Mouse (Mus musculus) kidney, postnatal 10 days (tissue): ENCODE results near the gene Bicra.

Experiments used
- DNase-seq: peaks from one replicate; pipeline ENCODE4 v3.0.0; 2021; ENCODE audit warnings: mixed read lengths

The Bicra gene

DNA sequence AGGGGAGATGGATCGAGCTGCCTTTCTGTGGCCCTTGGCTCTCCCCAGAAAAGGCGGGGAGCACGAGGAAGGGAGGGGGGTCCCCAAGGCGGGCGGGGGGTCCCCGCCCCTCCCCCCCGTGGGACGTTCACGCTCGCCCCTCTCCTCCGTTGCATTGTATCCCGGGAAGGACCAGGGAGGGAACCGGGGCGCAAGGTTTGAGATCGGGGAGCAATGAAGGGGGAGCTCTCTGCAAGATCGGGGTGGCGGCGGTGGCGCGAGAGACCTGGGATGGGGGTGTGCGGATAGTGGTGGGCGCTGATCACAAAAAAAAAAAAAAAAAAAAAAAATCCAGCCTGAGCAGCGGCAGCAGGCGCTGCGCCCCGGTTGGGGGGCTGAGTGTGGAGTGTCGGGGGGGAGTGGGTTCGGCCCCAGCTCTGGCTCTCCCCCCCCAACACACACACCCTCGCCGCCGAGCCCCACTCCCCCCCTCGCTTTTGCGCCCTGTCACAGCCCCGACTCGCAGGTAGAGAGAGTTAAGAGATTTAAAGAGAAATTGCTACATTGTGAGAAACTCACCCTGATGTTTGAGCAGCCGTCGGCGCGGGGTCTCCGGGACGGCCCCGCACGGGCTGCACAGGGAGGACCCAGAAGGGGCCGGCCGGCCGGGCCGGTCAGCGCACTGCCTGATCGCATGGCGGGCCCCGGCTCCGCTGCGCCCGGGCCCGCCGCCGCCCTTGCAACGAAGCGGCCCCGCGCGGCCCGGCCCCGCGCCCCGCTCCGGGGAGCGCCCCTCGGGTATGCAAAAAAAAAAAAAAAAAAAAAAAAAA, at the start of gene Bicra:
Bicra (minus strand) TSS at position 584 of the 809 bp plus-strand sequence.
- peak; percentile 94 for DNase-seq

DNA sequence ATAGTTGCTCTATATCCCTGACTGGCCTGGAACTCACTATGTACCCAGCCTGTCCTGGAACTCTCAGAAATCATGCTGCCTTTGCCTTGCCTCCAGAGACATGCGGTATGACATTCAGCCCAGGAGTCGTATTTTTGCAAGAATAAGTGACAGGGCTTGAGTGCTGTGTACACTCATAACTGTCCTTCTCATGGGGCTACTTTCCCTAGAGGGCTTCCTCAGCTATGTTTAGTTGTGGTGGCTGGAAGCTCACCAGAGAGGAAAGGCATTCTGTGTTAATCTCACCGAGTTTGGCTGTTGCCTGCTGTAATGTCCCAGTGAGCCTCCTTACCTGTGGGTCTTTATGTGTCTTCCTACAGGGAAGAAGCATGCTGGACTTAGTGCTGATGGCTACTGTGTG, 46.9 kb upstream of the Bicra start:
- no peak for DNase-seq

DNA sequence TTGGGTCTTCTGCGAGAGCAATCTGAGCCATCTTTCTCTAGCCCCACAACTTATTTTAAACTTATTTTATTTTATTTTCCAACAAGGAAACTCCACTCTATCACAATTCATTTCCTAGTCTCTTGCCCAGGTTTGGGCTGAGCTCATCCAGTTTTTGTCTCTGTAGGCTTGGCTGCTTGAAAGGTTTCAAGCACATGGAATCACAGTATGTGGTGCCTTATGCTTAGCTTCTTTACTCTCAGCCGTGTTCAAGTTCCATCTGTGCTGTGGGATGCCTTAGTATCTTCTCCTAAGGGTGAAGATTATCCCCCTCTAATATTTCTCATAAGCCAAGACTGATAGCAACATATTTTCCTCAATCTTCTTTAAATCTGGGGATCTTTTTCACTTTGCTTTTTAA, 39.9 kb upstream of the Bicra start:
- DNase-seq: no peak

DNA sequence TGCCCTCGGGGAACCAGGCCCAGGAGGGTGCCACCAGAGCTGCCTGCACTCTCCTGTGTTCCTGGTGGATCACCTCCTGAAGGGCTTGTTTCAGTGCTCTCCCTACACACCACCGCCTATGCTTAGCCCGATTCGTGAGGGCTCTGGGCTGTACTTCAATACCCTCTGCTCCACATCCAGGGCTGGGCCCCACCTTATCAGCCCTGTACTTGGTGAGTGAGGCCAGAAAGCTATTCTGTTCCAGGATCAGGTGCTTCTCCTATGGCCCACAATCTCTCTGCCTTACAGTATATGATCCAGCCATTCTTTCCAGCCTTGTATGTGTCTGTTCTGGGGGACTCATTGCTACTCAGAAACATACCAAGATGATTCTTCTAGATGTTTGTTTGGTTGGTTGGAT, 35.6 kb upstream of the Bicra start:
- DNase-seq: no peak

DNA sequence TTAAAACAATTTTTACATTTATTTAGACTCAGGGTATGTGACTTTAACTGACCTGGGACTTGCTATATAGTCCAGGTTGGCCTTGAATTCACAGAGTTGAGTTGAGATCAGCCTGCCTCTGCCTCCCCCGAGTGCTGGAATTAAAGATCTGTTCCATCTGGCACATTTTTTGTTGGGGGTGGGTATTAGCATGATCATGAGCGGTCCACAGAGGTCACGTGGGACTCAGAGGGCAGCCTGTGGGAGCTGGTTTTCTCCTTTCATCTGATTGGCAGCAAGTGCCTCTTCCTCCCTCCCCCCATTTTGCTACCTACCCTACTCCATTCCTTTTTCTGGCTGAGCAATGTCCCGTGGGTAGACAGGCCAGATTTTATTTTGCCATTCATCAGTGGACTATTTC, 32.9 kb upstream of the Bicra start:
- DNase-seq: no peak

DNA sequence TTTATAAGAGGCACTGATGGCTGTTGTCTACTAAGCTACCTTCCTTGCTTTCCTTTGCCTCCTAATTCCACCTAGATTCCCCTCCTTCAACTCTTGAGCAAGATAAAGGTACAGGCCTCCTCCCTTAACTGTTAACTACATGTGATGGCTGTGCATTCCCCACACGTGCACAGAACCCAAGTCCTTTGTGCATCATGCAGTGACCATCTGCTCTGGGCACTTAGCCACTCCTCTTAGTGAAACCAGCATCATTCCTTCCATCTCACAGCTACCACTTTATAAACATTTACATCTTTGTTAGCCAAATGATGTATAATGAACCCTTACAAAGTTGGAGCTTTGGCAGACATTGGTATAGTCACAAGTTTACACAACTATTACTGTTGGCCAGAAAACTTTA, 32.2 kb upstream of the Bicra start:
- no peak for DNase-seq

DNA sequence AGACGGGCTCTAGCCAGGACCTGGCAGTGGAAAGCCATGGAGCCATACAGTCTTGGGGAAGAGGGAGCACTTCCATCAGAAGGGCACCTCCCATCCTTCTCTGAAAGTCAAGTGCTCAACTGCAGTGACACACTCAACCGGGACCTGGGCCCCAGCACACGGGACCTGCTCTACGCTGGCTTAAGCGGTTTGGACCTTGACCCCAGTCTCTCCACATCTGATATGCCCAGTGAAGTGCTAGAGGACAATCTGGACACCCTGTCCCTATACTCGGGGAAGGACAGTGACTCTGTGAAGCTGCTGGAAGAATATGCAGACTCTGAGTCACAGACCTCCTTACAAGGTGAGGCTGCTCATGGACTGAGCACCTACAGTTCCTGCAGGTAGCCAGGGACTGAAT, 24.2 kb upstream of the Bicra start:
- no peak for DNase-seq

DNA sequence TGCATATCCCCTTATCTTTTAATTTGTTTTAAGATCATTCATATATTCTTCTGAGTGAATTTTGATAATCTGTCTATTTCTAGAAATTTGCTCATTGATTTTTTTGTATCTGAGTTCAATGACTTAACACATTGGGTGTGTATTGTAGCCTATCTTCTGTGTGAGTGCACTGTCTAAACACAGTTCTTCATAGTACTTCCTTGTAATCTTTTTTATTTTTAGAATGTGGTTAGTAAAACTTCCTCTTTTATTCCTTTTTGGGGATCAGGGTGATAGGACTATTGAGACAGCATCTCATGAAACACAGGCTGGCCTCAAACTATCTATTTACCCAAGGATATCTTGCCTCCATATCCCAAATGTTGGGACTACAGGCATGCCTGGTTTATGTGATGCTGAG, 23.1 kb upstream of the Bicra start:
- DNase-seq: no peak

DNA sequence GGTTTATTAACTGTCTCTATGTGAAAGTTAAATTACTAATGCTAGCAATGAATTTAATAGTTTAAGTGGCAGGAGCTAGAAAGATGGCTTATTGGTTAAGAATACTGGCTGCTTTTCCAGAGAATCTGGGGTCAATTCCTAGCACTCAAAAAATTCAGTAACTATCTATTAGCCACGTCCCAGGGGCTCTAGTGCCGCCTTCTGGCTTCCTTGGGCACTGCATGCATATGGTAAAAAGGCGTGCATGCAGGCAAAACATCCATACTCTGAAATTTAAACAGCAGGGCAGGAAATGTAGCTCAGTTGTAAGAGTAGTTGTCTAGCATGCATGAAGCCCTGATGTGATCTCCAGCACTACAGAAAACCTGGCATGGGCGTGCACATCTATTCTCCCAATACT, 15.8 kb upstream of the Bicra start:
- DNase-seq: no peak

DNA sequence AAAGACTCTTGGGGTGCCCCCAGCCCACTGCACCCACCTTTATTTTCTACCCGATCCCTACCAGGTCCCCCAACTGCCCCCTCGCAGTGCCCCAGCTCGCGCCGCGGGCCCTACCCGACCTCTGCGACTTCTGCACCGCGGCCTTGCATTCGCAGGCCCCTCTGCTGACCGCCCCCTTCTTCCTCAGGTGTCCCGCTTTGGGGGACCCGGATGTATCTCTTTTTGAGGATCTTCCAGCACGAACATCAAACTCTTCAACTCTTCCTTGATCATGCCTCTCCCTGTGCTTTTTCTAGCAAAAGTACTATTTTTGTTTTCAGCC, 14.3 kb upstream of the Bicra start:
- no peak for DNase-seq

DNA sequence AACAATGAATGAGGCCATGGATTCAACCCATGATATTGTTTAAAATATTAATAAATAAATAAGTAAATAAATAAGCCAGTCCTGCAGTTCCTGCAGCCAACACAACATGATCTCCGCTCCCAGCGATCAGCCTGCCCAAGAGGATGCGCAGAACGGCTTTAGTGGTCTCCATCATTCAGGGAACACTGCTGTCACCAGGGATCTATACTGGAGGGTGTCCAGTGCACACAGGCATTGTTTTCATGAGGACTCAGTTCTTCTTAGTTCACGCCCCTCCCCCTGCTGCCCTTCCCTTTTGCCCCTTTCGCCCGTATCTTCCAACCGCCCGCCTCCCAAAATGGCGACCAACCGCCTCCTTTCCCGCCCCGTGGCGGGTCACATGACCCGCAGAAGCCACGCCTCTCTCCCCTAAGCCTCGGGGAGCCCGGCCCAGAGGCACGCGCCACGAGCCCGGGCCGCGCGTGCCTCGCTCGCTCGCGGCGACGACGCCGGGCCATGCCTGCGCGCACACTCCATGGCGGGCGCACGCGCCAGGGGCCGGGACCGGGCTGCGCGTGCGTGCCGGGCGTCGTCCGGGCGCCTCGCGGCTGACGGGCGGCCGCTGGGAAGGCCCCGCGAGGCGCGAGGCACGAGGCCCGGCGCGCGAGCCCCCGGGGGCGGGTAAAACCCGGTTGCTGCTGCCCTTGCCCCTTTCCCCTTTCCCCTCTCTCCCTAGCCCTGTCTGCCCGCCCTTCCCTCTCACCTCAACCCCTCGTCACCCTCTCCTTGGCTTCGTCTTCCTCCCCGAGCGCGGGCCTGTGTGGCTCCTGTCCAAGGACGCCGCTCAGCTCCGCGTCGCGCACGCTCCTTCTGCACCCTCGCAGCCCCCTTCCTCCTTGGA, 13.7 kb upstream of the Bicra start, which contains the start of gene Zfp541:
Zfp541 (plus strand) TSS at position 596 of the 880 bp plus-strand sequence.
- DNase-seq: no peak

DNA sequence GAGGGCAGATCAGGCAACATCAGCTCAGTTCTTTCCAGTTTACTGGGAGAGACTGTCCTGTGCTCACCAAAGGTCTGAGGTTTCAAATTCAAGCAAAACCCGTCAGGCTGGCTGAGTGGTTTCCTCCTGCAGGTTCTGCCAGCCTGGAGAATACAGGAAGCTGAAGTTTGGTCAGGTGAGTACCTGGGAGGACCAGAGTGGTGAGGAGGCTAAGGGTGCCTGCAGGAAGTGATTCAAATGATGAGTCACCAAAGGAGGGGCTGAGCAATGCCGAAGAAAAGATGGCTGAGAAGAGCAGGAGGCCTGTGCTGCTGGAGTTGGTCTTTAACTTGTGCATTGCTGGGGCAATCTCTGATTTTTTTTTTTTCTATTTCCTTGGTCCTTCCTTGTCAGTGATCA, 9.4 kb upstream of the Bicra start:
- DNase-seq: no peak

DNA sequence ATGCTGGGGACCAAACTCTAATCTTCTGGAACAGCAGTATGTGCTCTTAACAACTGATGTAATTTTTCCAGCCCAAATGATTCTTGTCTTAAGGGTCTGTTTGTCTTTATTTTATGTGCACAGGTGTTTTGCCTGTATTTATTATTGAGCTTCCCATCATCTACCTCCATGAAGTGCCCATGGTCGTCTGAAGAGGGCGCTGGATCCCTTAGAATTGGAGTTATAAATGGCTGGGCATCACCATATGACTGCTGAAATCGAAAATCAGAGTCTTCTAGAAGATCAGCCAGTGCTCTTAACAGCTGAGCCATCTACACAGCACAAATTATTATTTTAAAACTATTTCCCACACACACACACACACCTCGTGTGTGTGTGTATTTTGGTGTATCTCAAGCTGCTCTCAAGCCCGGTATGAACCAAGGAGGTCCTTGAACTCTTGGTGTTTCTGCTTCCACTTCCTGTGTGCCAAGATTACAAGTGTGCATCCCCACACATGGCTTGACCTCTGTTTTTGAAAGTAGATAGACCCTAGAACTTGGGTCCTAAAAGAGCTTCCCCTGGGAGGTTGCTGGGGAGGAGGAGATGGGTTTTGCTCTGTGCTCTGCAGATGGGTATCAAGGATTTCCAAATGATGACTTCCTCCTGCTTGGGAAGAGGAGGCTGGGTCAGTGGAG, 8.9 kb upstream of the Bicra start:
- no peak for DNase-seq

DNA sequence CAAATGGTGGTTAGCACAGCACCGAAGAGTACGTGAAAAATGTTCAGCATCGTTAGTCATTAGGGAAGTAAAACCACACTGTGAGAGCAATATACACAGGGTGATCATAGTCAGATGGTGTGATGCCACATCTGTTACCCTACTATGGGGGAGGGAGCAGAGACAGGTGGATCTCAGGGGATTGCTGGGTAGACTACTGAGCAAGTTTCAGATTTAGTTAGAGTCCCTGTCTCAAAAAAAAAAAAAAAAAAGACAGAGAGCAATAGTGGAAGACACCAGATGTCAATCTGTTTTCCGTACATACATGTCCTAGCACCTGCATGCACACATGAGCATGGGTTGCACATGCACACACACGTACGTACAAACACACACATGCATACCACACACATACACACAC, 7.9 kb upstream of the Bicra start:
- no peak for DNase-seq

DNA sequence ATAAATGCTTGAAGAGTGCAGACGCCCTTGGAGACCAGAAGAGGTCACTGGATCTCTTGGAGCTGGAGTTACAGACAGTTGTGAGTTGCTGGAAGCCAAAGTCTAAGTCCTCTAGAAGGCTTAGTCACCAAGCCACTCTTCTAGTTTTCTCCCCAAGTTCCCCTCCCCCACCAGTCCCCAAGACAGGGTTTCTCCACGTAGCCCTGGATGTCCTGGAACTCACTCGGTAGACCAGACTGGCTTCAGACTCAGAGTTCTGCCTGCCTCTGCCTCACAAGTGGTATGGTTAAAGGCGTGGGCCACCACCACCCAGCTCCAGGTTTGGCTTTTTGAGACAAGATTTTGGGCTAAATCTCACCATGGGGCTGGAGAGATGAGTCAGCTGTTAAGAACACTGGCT, 7.2 kb upstream of the Bicra start:
- DNase-seq: no peak

DNA sequence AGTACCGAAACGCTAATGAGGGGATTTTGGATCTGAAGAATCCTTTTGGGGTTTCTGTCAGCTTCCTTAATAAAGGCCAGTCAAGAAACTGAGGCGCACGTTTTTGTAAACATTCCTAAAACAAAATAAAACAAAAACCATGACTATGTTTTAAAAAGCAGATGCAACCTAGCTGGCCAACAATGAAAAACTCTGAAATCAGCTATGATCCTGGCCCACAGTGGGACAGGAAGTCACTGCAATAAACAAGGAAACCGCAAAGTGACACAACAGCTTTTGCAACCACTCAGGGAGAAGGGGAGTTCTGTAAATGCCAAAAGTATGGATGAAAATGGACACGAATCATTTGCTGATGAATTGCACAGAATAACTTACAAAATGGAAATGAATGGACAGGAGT, 5.4 kb upstream of the Bicra start:
- DNase-seq: no peak

DNA sequence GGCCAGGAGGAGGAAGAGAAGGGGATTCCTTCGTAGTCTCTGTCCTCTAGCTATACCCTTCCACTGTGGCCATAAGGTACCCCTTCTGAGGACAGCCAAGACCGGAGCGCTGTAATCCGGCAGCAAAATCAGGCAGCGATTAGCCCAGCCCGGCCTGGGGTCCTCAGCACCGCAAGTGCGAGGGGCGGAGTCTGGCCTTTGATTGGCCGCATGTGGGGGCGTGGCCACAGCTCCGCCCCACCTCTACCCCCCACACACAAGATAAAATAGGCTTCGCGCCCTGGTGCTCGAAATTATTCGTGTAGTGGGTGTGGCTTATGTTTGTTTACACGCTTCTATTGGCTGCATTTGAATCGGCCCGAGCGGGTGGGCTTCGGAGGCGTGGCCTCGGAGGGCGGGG, 5.0 kb upstream of the Bicra start:
- peak; percentile 98 for DNase-seq

DNA sequence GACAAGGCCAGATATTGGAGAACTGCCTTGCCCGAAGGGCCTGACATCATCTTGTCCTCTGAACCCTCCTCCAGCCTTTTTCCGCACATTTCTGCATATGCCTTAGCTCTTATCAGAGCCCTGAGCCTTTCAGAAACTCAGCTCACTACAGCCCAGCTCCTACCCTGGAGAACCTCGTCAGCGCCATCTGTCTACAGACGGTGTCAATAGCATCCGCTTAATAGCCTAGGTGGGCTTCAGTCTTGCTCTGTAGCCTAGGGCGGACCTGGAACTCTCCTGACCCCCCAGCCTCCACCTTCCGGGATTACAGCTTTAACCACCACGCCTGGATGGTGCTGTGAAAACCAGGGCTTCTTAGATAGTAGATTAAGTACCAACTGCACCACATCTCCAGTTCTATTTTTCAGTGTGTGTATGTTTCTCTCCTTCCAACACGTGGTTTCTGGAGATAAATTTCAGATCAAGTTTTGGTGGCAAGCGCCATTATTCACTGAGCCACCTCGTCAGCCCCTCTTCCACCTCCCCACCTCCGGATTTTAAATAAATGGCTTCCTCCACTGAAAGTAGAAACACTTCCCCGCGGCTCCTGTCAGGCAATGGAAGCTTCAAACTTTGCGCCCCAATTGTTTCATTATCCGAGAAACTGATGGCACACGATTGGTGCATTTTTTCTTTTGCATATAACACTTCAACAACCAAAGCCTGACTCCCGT, 4.3 kb upstream of the Bicra start:
- peak; percentile 88 for DNase-seq

DNA sequence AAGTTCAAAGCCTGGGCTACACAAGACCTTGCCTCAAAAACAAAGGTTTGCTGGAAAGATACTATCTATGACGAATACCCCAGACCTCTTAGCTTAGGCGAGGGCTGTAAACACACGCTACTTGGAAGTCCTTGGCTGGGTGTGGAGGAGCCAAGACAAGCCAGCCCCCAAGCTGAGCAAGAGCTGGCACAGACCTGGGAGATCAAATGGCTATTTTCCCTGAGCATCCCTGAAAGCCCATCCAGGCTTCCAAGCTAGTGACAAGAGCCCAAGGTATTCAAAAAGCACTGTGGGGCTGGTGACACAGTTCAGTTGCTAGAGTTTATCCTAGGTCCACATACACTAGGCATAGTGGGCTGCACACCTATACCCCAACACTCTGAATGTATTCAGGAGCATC, 2.9 kb upstream of the Bicra start:
- DNase-seq: no peak

DNA sequence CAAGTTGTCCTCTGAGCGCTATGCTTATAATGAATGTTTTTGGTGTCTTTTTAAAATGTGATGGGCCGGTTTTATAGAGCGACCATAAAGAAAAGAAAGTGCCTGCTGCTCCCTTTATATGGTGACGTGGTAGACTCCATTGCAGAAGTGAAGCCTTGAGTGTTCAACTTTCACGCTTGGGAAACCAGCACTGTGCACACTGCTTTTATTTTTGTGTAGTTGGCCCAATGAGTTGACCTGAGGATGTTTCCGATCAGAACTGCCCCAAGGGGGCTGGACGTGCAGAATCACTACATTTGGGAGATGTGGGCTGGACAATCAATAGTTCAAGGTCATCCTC, 1.8 kb upstream of the Bicra start:
- DNase-seq: no peak

DNA sequence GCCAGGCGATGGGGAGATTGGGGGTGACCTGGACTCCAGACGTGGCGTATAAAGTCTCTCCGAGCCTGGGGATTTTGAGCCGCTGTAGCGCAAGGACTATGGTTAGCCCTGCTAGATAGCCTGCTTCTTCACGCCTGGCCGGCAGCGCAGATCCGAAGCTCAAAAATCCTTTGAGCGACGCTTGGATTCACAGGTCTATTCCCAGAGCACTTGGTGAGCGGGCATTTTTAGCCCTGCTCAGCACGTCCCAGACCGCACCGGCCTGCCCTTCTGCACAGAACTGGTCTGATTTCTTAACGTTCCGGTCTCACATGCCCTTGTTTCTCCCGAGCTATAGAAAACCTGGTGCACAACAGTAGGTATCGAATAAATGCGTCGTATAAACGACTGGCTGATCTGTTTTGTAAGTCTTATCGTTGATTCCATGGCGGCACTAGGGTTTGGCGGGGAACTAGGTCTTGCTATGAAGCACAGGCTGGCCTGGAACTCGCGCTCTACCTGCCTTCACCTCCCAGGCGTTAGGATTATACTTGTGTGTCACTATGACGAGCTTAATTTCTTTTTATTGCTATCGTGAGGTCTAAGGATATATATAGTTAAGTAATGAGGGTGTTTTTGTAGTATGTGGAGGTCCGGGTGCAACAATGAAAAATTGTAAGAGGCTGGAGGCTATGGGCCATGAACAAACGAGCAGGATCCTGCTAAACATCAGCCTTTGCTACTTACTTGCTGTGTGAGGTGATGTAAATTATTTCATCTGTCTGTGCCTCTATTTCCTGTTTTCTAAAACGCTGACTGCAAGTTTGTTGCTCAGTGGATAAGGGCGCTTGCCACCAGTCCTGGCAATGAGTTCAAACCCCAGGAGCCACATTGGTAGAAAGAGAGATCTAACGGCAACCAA, 1.2 kb upstream of the Bicra start:
- peak; percentile 57 for DNase-seq

DNA sequence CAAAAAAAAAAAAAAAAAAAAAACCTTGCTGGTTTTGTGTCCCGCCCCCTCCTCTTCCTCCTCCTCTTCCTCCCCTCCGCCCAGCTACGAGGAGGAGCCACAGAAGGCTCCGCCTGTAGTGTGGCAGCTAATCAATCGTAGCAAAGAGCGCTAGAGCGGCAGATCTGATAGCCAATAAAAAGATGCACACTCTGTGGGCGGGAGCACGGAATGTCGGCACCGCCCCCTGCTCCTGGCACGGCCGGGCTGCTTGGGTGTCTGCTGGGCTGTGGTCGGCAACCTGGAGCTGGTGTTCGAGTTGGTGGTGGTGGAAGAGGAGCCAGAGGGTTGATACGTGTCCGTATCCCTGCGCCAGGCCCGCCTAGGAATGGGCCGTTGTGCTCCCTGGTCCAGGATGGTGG, 443 bp upstream of the Bicra start:
- DNase-seq: peak; percentile 97
